Mouse (Mus musculus) olfactory bulb, adult 2 months (tissue): ENCODE data around the gene Atp6v1g3.

ENCODE experiments used
- CTCF ChIP-seq: fragments of 200-500 bp; IDR thresholded peaks from 2 replicates; pipeline ENCODE4 v1.5.1; 2012; ENCODE audit warnings: low read depth, mild to moderate bottlenecking, low read length, moderate library complexity; ENCODE audit not compliant: insufficient read depth
- POLR2A ChIP-seq: fragments of 200-500 bp; IDR thresholded peaks from 2 replicates; pipeline ENCODE4 v1.6.1; 2012; ENCODE audit warnings: mild to moderate bottlenecking, low read depth, low read length, moderate library complexity; ENCODE audit not compliant: insufficient read depth

- TF ChIP-seq CTCF: no peak
- TF ChIP-seq POLR2A: no peak
These were observed 58.1 kb downstream of the Atp6v1g3 start for GRCm38 (mm10) chr1:138331596-138331995.
